Mouse (Mus musculus) granulocyte monocyte progenitor cell, adult 5-6 weeks (primary cell): Measurements from ENCODE around the gene Pepd. TPM values are rescaled to one million over a fixed set of nuclear protein-coding genes. Genes with fewer than 3 reads are reported as not detected.
A peak's percentile ranks its signal among the peaks of the same experiment; 100 is the strongest.

Experiments
- ATAC-seq: replicated peaks from 2 replicates; pipeline ENCODE4 v1.8.0; 2016; ENCODE audit warnings: mild to moderate bottlenecking, moderate TSS enrichment, inconsistent platforms; ENCODE audit not compliant: poor library complexity, severe bottlenecking
- total RNA-seq, 2 experiments: library from RNA; stranded (forward) in 1 of 2; stranded (reverse) in 1 of 2; fragments of 200-712, 200-1000 nt in 1 of 2; fragments of >200 nt in 1 of 2; fragmentation: Nextera tagmentation in 1 of 2; gene quantifications; 2 replicates each; pipeline ENCODE4 v1.2.3; 2014 to 2017

Gene Pepd
- total RNA-seq, 2 experiments from 2014 or later, result 33.0 to 36.1 TPM

DNA sequence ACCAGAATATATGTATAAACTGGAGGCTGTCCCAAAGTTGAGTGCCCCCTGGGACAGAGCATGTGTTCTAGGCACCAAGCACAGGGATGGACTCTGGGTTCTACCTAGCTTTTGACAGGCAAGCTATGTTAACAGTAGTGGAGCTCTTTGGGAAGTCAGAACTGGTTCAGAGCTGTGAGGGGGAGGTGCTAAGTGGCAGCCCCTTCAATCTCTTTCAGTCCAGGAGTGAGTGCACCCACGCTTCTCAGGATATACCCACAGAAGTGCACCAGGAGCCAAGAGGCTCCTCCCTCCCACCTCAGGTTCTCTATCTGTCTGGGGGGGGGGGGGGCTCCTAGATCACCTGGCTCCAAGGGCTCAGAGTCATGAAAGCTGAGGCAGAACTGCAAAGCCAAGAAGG, 112.2 kb downstream of the Pepd start:
- ATAC-seq, result no peak

- ATAC-seq, result peak; percentile 64
Measured at GRCm38 (mm10) chr7:35025409-35026275, 113.5 kb downstream of the Pepd start.

DNA sequence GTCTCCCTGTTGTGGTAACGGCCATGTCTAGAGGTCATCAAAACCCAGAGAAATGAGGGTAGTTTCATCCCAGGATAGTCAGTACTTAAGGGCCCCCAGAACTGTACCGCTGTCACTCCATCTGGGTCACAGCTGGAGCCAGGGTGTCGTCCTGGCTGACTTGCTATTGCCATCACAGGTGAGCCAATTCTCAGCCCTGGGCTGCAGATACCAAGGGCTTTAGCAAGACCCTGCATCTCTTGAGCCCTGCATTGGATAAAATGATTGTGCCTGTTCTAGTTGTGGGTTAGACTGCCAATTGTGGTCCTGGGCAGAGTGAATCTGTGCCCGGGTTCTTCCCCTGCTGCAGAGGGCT, 114.1 kb downstream of the Pepd start:
- ATAC-seq, result no peak

DNA sequence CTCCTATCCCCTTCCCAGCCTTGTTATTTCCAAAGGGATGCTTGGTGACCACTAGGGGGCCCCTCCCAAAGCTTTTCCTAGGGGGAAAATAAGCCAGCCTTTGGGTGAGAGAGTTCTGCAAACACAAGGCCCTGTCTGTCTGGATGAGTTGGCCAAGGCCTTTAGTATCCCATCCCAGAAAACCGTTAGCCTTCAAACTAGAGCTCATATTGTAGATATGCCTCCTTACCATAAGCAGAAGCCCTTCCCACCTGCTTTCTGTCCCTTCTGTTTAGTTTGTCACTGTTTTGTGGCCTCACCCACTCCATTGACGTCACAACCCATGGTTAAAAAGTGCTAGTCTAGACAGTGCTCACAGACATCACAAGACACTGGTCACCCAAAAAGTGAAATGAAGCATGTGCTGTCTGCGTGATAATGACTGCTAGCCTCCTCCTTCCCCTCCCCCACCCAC, 114.7 kb downstream of the Pepd start:
- no peak for ATAC-seq

DNA sequence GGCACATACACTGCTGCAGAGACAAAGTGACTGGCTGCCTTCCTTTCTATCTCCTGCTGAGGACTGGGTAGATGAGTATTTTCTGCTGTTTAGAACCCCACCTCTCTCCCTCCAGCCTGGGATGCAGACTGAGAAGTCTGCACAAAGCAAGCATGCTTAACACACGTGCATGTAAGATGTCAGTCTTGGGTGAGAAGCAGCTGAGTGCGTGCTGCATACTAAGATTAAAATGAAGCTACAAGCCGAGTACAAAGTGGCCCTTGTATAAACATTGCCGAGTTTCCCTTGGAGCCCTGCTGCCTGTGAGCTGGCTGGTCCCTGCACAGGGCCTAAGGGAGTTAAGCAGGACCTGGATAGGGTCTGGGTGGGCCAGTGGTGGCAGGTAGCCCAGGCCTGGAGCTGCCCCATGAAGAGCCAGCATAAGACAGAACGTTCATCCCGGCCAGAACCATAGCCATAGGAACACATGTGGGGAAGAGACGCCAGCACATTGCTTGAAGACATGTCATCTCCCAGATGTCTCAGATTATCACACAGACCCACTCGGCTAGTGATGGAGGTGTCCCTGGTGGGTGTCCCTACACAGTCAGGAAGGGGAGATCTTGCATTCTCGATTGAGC, 115.7 kb downstream of the Pepd start:
- no peak for ATAC-seq

- ATAC-seq, result peak; percentile 70
Measured at GRCm38 (mm10) chr7:35028559-35028958, 116.4 kb downstream of the Pepd start.

DNA sequence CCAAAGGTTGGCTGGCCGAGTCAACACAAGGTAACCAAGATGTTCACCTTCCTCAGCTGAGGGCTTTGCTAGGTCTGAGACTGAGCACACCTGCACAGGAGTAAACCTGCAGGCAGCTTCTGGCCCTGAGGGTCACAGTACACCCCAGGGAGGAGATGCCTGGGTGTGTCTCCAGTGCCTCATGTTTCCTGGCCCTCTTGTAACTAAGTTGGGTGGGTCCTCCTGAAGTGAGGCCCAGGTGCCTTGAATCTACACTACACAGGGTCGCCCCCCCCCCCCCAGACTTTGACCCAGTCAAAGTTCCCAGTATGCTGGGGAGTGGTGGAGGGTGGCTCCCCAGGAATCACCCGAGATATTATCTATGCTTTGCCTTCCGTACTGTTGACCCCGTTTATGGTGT, 117.0 kb downstream of the Pepd start:
- no peak for ATAC-seq

- no peak for ATAC-seq
Measured at GRCm38 (mm10) chr7:35029648-35030047, 117.5 kb downstream of the Pepd start.

- ATAC-seq, result no peak
Measured at GRCm38 (mm10) chr7:35030567-35030966, 118.4 kb downstream of the Pepd start.

DNA sequence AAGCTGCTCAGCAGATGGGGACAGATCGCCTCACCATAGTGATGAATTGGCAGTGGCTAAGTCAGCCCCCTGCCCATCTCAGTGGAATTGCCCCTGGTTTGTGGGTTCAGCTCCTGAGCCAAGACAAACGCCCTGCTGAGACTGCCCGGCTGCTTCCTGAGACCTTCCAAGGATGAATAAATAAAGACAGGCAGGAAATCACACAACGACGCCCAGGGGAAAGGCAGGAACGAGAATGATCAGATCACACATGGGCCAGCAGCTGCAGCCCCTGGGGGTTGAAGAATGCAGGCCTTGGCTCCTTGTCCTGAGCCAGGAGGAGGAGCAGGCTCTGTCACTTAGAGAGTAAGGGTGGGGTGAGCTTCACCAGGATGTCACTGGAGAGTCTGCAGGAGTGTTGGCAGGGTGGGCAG, 123.0 kb downstream of the Pepd start:
- no peak for ATAC-seq

GRCm38 (mm10) chr7:35035565-35035964, 123.4 kb downstream of the Pepd start:
- ATAC-seq, result no peak

- no peak for ATAC-seq
Measured at GRCm38 (mm10) chr7:35036266-35036731, 124.1 kb downstream of the Pepd start.

DNA sequence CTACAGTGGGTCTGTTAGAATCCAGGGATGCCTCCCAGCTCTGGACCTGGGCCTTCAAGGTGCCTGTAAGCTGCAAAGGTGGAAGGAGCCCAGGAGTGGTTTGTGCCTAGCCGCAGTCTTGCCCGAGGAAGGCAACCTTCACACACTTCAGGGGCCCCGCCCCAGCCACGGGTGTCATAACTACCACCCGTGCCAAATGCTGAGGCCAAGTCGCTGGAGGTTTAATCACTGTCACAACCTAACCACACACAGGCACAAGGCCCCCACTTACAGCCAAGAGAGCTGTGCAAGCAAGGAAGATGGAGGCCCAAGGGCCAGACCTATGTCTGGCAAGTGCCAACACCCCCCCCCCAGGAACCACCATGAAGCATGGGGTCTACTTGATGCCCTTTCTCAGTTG, 125.2 kb downstream of the Pepd start:
- ATAC-seq, result peak; percentile 23; the same call in 1 of the 2 replicates

DNA sequence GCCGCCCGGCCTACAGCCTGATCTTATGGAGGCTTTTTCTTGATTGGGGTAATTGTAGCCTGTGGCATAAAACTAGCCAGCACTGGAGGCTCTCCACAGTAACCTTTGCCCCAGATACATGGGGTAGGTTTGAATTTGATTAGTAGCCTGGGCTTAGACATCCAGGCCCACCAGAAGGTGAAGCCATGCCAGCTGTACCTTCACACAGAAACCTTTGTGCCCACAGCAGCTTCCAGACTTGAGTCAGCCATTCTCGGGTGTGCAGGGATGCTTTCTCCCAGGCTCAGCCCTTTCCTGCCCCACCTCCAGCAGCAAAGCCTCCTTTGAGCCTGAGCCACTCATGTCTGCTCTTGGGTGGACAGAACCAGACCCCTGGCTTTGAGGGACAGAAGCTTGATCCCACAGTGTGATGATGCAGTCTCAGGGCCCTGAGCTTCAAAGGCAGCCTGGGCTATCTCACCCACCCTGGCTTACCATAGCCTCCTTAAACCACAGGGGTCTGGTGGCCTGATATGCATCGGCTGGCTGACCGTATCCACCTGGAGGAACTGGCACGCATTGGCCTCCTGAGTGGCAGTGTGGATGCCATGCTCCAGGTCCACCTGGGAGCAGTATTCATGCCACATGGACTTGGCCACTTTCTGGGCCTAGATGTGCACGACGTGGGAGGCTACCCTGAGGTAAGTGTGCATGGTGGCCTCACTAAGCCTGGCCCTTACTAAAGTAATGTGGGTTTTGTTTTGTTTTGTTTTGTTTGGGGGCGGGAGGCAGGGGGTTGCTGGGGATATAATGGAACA, 128.2 kb downstream of the Pepd start:
- ATAC-seq, result no peak

- ATAC-seq, result peak; percentile 85
Measured at GRCm38 (mm10) chr7:35041286-35042208, 129.4 kb downstream of the Pepd start.

- no peak for ATAC-seq
Measured at GRCm38 (mm10) chr7:35042209-35042554, 130.0 kb downstream of the Pepd start.

DNA sequence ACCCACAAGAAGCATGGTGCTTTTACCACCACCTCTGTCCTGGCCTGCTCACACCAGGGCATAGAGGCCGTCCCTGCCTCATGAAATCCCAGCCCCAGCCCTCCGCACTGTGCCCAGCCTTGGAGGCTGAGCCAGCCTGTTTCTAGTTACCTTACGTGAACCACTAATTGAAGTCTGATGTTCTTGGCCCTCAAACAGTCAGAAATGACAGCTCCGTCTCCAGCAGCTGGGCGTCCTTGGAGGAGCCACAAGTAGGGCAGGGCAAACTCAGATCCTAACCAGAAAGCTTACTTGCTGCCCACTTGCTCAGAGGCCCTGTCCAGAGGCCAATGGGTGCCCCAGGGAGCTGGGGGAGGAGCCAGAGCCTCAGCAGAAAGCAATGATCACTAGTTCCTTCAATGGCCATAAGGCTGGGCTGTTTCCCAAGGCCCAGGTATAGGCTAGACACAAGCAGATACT, 130.6 kb downstream of the Pepd start:
- ATAC-seq, result no peak

DNA sequence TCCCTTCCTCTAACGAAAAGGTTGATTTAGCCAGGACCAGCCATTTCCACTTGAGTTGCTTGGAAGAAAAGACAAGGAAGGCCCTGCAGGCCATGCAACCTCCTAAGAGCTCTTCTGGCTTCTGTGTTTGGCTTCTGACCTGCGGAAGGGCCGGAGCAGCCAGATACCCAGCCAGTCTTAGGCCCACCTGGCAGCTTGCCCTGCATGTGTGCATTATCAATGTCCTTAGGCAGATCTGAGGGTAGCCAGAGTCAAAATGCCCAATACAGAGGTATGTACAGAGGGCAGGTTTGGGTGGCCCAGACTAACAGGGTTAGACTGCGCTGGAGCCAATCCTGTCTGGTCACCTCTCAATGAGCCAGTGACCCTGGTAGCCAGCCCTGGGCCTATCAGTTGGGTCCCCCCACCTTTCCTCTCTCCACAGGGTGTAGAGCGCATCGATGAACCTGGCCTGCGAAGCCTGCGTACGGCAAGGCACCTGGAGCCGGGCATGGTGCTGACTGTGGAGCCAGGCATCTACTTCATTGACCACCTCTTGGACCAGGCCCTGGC, 131.2 kb downstream of the Pepd start:
- no peak for ATAC-seq

- ATAC-seq, result no peak
Measured at GRCm38 (mm10) chr7:35044719-35045118, 132.5 kb downstream of the Pepd start.

- no peak for ATAC-seq
Measured at GRCm38 (mm10) chr7:35046091-35046490, 133.9 kb downstream of the Pepd start.
